Mouse (Mus musculus): ENCODE results near the gene Ubash3b. TPM values are rescaled to one million over a fixed set of nuclear protein-coding genes. Genes with fewer than 3 reads are reported as not detected.

The Ubash3b gene
- total RNA-seq, 2 experiments from 2014 or later = 30.7 to 32.6 TPM

GRCm38 (mm10) chr9:41058765-41059535 is 102.5 kb downstream of the Ubash3b start:
- no peak for DNase-seq (ENCODE audit: low spot score in 2 of 2)

DNA sequence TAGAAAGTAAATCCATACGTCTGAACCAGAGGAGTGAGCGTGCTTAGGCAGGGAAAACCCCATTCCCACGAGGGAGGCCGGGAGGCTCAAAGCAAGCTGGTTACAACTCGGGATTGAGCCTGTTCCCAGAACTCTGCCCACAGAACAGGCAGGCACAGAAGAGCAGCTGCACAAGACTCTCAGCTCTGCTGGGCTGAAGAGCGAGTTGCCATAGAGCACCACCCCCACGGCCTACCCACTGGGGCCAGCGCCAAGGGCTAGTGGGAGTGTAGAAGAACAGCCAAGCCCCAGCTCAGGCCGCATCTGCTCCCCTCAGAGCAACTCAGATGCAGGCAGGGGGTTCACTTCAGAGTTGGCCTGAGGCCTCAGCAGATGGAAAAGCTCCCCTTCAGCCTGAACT is 107.3 kb downstream of the Ubash3b start:
- DNase-seq (ENCODE audit: low spot score in 2 of 2) = peak; percentile 76 to 82

- DNase-seq (ENCODE audit: low spot score in 2 of 2) = no peak
Measured at GRCm38 (mm10) chr9:41053478-41053877, 108.0 kb downstream of the Ubash3b start.

DNA sequence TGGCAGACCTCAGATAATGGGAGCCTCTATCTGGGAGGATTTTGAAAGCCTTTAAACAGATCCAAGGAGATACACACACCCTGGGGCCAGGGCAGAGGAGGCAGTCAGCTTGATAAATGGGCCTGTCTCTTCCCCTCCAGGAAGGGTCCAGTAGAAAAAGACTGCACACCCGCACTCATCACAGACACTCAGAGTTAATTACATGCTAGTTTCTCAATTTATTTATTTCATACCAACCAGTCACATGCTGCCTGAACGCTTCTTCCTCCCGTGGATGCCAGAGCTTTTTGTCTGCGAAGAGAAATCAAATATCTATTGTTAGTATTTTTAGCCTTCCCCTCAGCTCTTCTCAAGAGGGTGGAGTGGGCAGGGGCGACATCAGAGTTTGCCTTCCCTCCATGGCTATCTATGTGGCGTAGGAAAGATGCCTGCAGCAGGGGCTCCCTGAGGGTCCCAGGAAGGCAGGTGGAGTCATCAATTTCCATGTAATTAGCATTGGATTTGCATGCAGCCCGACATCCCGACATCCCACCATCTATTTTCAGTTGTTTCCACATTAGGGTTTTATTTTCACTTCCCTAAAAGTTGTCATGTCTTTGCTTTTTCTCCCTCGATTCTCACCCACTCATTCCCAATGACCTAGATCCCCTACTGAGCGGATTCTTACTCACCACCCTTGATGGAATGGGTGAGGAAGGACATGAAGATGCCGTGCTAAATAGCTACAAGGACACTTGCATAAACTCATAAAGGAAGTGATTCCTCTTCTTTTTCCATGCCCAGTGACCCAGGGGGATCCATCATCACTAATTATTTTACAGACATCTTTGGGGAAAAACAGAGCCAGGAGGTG is 110.2 kb downstream of the Ubash3b start:
- no peak for DNase-seq (ENCODE audit: low spot score in 2 of 2)

DNA sequence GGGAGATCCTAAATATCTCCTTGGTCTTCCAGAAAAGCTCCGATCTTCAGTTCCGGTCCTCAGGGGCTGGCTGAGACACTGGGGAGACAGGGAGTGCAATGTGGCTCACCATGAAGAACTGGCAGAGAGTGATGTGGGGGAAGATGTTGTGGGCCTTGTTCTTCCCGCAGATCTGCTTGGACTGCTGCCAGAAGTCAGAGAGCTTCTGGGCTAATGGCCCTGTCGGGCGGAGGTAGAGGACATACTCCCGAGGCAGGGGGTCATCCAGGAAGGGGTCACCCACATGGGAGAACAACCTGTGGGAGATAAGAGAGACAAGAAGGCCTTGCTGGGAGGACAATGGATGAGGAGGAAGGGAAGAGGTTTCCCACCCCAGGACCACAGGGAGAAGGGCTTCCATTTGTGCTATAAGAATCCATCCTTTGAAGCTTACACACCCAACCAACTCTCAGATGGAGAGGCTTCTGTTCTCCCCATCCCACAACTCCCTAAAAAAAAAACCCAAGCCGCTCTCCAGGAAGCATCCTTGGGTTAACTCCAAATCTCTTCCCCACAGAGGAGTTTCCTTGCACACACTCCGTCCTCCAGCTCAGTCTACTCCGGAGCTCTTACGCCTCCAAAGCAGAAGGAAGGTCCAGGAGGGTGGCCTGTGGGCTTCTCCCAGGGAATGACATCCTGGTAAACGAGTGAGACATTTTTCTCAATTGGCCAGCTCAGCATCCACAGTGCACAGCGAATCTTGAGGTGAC is 111.0 kb downstream of the Ubash3b start:
- no peak for DNase-seq (ENCODE audit: low spot score in 2 of 2)

- no peak for DNase-seq (ENCODE audit: low spot score in 2 of 2)
Measured at GRCm38 (mm10) chr9:41049282-41049681, 112.2 kb downstream of the Ubash3b start.

DNA sequence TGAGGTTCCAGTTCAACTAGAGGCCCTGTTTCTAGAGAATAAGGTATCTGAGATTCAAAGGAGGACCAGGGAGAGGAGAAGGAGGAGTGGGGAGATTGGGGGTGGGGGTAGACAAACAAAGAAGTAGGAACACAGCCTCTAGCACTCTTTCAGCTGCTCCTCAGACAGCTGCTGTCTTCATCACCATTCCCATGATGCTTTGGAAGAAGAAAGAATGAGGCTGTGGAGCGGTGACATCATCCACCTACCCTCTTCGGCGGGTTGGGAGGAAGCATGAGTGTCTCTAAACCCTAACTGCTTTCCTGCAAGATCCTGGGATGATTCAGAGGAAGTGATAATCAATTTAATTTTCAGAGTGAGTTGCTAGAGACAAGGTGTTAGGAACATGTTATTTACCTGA is 112.7 kb downstream of the Ubash3b start:
- no peak for DNase-seq (ENCODE audit: low spot score in 2 of 2)

- DNase-seq (ENCODE audit: low spot score in 2 of 2) = no peak
Measured at GRCm38 (mm10) chr9:41048216-41048615, 113.3 kb downstream of the Ubash3b start.

GRCm38 (mm10) chr9:41047654-41048053 is 113.8 kb downstream of the Ubash3b start:
- DNase-seq (ENCODE audit: low spot score in 2 of 2) = no peak

DNA sequence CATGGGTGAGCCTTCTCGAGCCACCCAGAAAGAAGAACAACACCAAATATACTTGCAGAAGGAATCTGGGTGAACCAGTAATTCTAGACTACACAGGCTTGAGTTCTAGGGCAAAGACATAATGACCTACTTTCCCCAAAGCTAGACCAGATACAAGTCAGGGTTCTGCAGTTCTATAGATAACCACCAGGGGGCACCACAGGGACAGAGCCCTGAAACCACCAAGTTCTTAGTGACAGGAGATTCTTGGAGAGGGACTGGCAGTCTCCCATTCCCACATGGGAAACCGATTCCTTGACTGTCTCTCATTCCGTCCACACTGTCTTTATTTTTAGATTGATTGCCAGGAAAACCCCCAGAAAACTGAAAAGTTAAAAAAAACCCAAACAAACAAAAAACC is 116.9 kb downstream of the Ubash3b start:
- peak; percentile 91 to 92 for DNase-seq (ENCODE audit: low spot score in 2 of 2)

- DNase-seq (ENCODE audit: low spot score in 2 of 2) = no peak
Measured at GRCm38 (mm10) chr9:41043641-41044040, 117.9 kb downstream of the Ubash3b start.

GRCm38 (mm10) chr9:41041404-41041803 is 120.1 kb downstream of the Ubash3b start:
- no peak for DNase-seq (ENCODE audit: low spot score in 2 of 2)

GRCm38 (mm10) chr9:41038150-41038664 is 123.3 kb downstream of the Ubash3b start:
- DNase-seq (ENCODE audit: low spot score in 2 of 2) = peak in 1 of 2 experiments; percentile 2

- peak in 1 of 2 experiments; percentile 24 for DNase-seq (ENCODE audit: low spot score in 2 of 2)
Measured at GRCm38 (mm10) chr9:41031590-41032489, 129.7 kb downstream of the Ubash3b start.

- DNase-seq (ENCODE audit: low spot score in 2 of 2) = no peak
Measured at GRCm38 (mm10) chr9:41029827-41030226, 131.7 kb downstream of the Ubash3b start.

DNA sequence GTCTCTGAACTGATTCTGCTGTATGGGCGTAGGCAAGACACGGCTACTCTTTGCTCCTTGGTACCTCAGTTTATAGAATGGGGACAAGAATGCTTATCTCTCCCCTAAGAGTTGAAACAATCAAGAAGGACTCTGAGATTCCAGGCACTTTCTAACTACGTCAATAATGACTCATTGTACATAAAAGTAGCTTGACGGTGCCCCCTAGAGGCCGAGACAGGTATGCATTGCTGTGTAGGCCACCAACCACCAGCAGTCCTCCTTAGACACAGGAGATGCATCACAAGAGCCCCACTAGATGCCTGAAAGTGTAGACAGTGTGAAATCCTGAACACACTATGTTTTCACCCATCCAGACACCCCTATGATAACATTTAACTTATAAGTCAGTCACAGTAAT is 133.0 kb downstream of the Ubash3b start:
- peak; percentile 69 to 71 for DNase-seq (ENCODE audit: low spot score in 2 of 2)

- DNase-seq (ENCODE audit: low spot score in 2 of 2) = no peak
Measured at GRCm38 (mm10) chr9:41021690-41022089, 139.8 kb downstream of the Ubash3b start.

DNA sequence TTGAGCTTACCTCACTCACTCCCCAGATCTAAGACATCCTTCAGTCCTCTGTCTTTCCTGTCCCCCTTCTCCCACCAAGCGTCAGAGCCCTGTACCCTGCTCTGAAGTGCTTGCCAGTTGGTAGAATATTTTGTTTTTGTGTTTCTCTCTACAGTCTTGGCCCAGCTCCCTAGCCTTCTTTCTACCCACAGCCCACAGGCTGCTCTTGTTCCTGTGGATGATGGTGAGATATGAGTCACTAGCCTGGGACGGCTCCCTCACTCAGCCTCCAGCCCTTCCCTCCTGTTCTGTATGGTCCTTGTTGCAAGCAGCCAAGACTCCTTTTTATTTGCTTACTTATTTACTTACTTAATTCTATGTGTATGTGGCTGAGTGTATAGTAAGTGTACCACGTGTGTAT is 141.0 kb downstream of the Ubash3b start:
- peak in 1 of 2 experiments; percentile 28 for DNase-seq (ENCODE audit: low spot score in 2 of 2)

GRCm38 (mm10) chr9:41014512-41014911 is 147.0 kb downstream of the Ubash3b start:
- no peak for DNase-seq (ENCODE audit: low spot score in 2 of 2)

GRCm38 (mm10) chr9:41012456-41012855 is 149.0 kb downstream of the Ubash3b start:
- DNase-seq (ENCODE audit: low spot score in 2 of 2) = no peak

Data from layer of hippocampus, postnatal 10 days (tissue).